Mouse (Mus musculus) heart, adult 18-20 months (tissue): ENCODE measurements at regions not wholly inside any gene's neighbourhood (a gene's known extent, or its start where the extent isn't known, plus 50 kb on each side); places are given as distances from the start of the nearest gene placed in this dataset.
A peak's percentile ranks its signal among the peaks of the same experiment; 100 is the strongest.

Source experiments
- DNase-seq, 2 experiments: peaks; one replicate each; pipeline ENCODE4 v3.0.0; 2021 to 2022; ENCODE audit warnings: mixed read lengths in 1 of 2

DNA sequence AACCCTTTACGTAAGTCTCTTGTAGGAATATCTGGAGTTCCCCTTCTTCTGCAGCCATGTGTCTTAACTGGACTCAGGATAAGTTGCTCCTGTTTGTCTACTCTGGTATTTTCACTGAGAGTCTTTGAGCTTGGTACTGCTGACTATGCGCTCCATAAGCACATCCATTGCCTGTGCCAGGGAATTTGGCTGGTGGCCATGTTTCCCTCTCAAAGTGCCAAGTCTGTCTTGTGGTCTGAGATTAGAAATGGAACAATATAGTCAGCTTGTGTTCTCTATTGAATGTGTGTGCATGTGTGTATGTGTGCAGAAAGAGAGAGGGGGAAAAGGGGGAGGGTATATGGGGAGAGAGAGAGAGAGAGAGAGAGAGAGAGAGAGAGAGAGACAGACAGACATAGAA lies 263.7 kb downstream of the Olfm4 start:
- DNase-seq = peak; percentile 42 to 74

DNA sequence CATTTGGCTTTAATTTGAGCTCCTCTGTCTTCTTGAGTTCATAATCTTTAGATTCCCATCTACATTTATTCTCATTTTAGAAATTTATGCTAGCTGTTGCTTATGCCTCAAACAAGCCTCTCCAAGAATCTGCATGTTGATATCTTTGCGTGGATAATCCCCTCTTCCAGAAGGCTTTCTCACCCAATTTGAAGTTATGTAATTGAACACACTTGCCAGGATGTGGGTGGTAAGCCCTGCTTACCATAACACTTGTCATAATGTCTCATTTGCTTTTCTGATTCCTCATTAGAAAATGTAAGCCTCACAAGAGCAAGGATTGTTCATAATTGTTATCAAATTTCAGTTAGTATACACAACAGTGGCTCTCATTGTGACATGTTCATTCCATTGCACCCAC lies 266.0 kb downstream of the Olfm4 start:
- DNase-seq = no peak

DNA sequence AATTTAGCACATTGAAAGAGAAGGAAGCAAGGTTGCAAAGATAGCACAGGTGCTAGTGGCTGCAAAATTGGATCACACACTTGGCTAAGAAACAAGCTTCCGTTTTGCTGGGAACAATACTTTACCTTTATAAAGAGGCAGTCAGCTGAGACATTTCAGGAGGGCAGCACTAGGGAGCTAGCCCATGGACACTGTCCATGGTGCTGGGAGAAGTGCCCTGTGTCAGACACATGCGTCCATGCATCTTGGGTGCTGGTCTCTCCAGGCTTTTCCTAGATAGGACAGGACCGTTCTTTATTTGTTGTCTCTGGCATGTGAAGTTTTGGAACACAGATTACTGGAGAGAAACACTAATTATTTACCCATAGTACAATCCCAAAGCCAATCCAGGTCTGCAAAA lies 273.2 kb downstream of the Olfm4 start:
- peak in 1 of 2 experiments; percentile 11 for DNase-seq

DNA sequence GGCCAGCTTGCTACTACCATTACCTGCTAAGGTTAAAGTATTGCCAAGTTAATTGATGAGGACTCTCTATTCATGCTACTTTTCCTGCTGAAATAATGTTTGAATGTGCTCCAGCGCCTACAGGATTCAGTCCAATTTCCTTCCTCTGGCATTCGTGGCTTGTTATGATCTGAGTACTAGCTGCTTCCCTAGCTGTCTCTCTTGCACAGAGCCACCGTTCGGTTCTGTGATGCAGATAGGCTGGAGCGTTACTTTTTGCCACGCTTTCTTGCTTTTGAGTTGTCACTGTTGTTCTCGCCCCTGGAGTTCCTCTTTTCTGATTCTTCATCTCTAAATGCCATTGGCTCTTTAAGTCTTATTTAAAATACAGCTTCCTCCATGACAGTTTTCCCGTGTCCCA lies 279.3 kb downstream of the Olfm4 start:
- DNase-seq = no peak

DNA sequence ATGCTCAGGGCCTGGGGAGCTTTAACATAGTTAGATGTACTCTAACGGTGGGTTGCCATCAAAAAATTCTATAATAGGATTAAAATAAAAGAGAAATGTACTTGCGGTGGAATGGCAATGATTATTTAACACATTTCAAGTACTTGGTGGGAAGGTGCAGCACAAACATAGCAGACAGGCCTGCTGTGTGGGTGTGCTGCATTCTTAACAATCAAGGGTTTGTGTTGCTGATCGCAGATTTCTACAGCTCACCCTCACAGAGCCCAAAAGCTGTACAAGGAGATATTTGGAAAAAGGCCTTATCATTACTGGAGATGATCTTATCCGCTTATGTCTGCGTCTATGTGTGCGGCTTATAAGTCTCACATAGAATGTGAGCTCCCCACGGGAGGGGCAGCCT lies 281.2 kb downstream of the Olfm4 start:
- DNase-seq = no peak

DNA sequence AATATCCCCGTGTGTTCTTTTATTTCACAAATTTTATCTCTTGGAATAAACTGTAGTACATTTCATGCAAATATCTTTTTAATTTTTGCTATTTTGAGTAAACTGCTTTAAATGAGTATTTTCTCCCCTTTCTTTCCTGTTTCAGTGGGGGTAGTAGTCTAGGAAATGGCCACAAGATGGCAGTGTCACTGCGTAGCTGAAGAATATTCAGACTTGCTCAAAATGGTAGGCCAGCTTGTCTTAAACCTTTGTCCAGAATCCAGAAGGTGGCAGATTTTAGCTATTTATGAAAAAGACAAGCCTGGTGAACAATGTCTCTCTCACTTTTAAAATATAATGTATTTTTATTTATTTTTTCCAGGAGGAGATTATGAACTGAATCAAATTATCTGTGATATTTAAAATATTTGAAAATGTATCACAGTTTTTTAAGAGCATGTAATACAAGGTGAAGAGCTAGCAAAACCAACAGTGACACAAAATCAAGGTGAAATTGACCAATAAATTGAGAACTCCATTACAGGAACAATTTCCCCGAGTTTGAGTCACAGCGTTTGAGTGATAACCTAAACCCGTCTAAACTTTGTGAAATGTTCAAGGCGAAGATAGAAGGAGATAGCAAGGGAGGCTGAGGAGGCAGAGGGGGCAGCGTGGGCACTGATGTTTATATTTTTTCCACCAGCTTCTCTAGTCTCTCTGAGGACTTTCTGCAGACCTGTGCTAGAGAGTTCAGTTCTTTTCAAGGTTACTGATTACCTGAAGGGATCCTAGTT lies 285.5 kb downstream of the Olfm4 start:
- peak in 1 of 2 experiments; percentile 8 for DNase-seq

DNA sequence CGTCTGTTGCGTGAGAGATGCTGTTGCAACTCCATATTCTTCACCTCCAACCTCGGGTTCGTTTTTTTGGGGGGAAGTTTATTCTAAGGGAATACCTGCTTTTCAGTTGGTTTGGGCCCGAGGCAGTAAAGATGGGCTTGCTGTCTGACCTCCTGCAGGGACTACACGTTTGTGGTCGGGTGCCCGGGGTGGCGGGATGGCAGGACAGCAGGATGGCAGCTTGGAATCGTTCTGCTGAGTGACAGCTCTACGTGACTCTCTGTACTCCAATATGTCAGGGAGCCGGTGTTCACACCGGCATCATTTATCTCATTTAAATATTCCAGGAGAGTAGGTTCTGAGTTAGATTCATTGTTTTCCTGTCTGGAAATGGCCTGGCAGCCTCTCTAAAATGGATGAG lies 286.2 kb downstream of the Olfm4 start:
- DNase-seq = no peak

DNA sequence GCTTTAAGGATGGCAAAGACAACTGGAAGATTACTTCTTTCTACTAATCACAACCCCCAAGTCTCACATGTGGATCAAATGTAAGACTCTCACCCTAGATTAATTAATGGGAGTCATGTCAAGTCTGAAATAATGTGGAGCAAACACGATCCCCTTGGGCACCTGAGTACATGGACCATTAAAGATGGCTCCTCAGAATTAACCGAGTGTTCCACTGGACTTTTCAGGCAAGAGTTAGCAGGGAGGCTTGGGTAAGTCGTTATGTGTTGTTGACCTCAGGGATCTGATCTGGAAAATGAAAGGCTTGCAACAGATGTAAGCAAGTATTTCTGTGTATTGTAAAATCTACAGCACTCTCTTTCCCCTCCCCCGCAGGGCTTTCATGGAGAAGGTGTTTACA lies 296.3 kb downstream of the Olfm4 start:
- no peak for DNase-seq

DNA sequence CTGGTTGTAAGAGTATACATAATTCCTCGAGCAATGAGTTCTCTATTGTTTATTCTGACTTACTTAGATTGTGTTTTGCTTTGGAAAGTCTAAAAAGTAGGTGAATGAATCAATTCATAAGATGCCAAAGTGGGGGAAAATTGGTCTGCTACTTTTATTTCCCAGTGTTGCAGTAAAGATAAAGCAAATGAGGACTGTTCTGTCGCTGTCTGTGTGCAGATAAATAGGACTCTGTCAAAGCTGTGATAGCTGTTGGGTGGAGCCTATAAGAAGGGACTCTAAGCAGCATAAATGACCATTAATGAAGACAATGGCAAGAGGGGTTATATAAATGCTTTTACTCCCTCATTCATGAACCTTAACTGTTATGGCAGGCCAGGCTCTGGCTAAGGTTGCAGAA lies 299.8 kb downstream of the Olfm4 start:
- DNase-seq = no peak

DNA sequence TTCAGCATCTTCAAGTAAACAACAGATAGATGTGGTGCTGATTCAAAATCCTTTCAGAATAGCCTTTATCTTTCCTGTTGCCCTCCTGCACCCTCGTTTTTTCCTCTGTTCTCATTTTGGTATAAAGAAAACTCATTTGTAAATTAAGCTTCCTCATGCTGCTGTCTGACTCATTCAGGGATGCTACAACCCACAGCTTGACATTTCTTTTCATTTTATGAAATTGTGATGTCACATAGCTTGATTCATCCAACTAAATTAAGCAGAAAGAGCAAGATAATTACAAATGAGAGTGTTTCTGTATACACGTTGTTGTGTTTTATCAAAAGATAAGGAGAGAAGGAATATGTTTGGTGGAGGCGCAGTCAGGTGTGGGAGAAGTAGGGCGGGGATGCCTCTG lies 307.5 kb downstream of the Olfm4 start:
- no peak for DNase-seq

DNA sequence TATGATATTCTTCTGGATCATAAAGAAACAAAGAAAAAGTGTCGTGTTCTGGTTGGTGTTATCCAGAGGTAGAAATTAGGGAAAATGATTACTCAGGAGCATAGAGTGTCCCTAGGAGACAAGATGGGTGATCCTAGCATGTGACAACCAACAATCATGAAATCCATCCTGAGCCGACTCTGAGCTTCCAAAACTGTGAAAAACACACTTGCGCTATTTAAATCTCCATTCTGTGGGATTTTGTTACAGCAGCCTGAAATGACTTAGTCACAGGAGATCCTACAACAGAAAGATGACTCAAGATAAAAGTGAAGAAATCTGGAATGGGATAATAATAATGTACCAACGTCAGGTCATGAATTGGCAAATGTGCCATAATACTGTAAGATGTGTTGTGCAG lies 309.5 kb downstream of the Olfm4 start:
- no peak for DNase-seq

DNA sequence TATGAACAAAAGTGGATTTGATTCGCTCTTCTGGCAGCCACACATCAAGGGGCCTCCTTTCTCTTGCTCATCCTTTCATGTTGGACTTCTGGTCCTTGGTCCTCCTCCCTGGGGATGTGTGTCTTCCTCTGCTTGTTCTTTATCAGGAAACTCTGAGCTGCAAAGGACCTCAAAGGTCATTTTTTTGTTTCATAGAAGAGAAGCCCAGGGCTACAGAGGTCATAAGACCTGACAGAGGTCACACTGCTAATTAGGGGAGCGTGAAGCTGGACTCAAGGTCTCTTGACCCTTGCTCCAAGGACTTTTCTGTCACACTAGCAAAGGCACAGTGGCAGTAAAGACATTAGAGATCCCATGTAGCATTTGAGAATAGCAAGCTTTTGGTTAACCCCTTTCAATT lies 345.8 kb downstream of the Olfm4 start:
- no peak for DNase-seq

DNA sequence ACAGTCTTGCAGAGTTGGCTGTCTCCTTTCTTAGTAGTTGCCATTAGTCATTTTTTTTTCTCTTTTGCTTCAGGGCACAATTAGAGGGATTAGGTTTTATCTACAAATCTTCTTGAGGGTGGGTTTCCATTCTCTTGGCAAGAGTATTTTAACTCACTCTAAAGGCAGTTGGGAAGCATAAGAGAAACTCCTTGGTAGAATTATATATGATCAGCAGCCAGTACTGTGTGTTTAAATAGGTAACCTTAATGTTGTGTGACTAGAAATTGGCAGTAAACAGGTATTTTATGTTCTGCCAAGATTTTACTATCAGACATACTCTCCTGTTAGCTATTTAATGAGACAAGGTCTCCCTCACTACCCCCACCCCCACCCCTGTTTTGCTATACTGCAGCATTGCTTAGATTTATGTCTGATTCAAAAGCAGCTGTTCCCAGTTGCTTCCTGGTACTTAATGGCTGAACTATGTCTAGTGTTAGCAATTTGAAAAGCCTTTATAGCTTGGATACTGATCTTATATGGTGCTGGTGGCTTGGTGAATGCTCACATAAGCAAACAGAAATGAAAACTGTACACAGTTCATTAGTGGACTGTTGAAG lies 378.2 kb downstream of the Olfm4 start:
- DNase-seq = no peak

DNA sequence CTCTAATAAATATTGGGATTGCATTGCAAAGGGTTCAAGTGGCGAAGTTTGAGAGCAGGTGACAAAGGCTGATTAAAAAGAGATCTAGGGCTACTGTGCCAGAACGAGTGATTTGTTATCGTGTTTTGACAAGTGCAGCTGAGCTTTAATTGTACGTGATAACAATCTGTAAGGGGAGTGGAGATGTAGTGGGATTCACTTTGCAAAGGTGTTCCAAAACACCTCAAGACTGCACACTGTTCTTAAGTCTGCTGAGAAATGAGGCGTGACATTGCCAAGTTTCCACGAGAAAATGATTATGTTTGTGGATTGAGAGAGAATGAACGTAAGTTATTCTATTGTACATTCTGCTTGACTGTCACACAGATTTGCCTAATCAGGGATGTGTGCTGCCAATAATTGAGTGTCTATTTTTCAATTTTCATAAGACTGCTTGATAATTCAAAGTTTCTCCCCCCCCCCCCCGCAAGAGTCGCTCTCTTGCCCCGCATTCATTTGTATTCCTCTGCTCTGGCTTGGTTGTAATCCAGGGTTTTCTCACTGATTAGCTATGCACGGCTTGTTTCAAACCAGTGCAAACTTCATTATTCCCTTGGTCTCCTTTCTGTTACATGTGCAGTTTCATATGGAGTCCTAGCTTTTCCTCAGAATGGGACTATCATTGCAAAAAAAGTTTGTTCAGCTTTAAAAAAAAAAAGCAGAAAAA lies 385.7 kb downstream of the Olfm4 start:
- no peak for DNase-seq

DNA sequence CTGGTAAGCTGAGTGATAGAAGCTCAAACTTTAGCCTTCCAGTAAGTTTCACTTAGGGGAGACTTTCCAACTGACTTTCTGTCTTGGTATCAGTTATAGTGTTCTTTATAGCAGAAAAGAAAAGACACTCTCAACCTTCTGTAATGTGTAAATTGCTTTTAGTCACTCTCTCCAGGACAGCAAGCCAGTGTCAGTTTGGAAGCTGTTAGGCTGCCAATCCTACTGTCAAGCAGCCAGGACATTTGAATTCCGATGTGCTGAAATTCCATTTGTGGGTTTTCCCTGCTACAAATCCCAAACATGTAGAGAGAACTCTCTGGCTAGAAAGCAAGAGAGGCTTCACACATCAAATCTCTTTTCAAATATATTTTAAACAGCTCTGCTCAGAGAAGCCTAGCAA lies 390.4 kb downstream of the Olfm4 start:
- no peak for DNase-seq

DNA sequence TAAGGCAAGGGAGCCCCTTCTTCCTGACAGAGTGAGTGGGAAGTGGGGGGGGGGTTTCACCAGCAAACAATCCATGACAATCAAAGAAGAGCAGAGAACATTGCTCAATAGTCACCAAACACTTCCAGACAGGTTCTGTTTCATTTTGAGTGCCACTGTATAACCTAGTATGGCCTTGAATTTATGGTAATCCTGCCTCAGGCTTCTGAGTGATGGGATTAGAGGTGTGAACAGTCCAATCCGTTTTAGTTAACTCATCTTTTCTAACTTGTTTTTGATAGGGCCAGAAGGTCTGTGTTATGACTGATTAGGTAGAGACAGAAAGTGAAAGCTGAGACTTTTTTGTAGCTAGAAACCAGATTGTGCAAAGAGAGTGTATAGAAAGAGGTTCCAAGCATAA lies 393.2 kb downstream of the Olfm4 start:
- no peak for DNase-seq

DNA sequence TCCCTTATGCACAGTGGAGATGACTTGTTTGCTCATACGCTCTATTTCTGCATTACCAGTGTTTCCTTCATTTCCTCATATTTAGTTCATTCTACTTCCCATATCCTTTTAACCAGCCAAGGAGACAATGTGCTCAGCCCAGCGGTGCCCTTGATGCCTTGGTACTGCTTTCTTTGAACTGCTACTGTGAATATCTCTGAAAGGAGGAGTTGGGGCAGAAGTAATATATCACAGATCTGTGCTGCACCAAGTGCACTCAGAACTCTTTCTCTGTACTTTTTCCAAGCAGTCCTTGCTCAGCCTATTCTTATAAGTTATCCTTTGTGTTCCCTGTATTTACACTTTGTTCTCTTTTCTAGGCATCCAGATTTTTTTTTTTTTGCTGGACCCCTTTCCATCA lies 407.5 kb downstream of the Olfm4 start:
- DNase-seq = no peak

DNA sequence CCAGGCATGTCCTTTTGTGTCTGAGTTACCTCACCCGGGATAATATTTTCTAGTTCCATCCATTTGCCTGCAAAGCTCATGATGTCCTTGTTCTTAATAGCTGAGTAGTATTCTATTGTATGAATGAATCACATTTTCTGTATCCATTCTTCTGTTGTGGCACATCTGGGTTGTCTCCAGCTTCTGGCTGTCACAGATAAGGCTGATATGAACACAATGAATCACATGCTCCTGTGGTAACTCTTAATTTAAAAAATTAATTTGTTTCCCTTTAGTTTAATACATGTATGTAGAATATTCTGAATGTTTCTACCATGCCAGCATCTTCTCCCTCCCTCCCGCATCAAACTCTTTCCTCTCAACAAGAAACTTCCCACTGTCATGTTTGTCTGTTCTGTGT lies 424.4 kb downstream of the Olfm4 start:
- no peak for DNase-seq

DNA sequence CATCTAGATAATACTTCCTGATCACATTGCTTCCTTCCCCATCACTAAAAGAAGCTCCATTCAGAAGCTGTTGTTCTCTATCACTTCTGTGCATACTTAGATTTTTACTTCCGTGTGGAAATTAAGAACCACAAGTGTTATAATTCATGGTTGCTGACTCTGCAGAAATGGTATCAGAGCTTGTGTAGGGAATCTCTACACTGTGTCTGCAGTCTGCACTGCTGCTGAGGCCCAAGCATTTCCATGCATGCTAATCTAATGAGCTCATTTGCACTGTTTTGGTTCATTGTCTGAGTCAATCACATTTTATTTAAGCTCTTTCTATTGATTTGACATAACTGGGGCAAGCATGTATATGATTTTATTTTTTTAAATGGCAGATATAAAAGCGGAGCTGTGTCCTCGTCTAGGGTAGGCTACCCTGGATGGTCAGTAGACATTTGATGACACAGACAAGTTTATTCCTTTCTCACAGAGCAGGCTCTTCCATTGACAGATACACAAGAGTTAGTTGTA lies 435.0 kb downstream of the Olfm4 start:
- no peak for DNase-seq

DNA sequence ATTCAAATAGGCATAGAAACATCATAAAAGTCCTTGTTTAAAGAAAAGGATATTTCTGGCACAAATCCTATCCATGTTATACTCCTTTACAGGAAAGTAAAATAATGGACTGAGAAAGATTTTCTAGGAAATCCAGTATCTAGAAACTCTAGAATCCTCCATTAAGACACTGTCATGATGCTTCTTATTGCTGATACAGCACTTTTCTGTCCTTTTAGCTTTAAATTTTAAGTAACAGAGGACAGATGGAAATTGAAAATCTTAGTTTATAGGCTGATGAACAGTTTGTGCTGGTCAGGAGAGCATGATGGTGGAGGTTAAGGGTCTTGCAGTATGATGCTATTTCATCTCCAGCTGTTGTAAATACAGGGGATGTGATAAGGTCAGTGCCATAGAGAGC lies 459.9 kb downstream of the Olfm4 start:
- DNase-seq = no peak

DNA sequence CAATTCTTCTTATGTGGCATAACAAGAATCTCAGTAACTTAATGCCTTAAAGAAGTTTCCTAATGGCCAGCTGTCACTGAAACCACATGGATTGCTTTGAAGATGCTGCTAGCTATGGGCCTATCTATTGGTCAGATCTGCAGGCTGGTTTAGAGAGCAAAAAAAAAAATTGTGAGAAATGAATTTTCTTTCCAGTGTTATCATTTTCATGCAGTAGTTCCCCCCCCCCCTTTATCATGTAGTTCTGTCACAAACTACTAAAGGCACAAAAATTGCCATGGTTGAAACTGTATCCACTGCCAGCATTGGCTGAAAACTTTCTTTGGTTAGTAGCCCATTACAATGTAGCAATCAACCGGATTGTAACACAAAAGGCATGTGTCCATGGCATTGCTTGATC lies 487.6 kb downstream of the Olfm4 start:
- no peak for DNase-seq

DNA sequence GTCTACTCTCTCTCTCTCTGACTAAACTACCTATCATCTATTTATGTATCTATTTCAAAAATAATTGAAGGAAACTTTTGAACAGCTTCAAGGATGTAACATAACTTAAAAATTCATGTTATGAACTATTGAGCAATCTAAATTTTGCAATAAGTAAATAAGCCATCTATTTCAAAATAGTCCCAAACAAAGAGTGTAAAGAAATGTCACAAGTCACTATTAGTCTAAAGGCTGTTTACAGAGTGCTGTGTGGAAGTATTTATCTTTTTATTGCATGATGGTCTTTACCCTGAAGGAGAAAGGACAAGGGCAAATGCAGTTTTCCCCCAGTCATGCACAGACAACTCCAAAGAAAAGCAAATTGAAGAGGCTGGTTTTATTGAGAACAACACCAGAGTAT lies 496.0 kb downstream of the Olfm4 start:
- DNase-seq = no peak

DNA sequence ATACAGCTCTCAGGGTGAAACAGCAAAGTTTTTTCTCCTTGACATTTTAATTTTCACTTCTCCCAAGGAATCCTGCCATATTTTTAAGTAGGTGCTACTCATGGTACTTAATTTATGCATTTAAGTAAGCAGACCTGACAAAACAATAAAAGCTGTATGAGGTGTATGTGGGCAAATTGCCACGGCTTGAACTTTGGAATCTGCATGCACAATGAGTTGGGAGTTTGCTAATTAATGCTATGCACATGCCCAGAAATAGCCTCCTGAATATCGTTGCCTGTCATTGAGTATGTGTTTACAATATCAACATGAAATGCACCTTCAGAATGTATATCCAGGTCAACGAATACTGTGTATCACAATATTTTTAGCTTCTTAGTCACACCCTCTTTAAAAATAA lies 498.9 kb downstream of the Olfm4 start:
- no peak for DNase-seq

DNA sequence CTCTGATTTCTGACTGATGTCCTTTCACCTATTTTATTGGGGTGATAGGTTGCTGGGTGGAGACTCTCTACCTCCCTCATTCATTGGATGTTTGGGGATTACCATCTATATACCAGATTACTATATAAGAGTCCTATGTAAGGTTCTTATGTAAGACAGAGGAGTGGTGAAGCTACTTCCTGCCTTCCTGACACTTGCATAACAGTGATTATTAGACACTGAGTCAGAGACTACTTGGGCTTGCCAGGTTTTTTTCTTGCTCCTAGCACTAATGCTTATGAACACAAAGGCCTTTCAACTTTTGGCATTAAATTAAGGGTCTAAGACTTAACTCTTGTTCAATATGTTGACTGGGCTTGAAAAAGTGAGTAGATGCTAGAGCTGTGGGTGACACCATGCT lies 500.4 kb downstream of the Olfm4 start:
- no peak for DNase-seq
